Mouse (Mus musculus) spleen, adult 2 months (tissue): ENCODE measurements around the gene Slfn8.

Experiments
- CTCF ChIP-seq: fragments of 200-500 bp; IDR thresholded peaks from 2 replicates; pipeline ENCODE4 v1.5.1; 2011; ENCODE audit warnings: mild to moderate bottlenecking, inconsistent platforms; ENCODE audit not compliant: insufficient read depth, insufficient read length, insufficient replicate concordance; ENCODE audit errors: extremely low read depth
- POLR2A ChIP-seq: fragments of 200-500 bp; IDR thresholded peaks from 2 replicates; pipeline ENCODE4 v1.6.1; 2011; ENCODE audit warnings: low read depth, low read length, inconsistent platforms

DNA sequence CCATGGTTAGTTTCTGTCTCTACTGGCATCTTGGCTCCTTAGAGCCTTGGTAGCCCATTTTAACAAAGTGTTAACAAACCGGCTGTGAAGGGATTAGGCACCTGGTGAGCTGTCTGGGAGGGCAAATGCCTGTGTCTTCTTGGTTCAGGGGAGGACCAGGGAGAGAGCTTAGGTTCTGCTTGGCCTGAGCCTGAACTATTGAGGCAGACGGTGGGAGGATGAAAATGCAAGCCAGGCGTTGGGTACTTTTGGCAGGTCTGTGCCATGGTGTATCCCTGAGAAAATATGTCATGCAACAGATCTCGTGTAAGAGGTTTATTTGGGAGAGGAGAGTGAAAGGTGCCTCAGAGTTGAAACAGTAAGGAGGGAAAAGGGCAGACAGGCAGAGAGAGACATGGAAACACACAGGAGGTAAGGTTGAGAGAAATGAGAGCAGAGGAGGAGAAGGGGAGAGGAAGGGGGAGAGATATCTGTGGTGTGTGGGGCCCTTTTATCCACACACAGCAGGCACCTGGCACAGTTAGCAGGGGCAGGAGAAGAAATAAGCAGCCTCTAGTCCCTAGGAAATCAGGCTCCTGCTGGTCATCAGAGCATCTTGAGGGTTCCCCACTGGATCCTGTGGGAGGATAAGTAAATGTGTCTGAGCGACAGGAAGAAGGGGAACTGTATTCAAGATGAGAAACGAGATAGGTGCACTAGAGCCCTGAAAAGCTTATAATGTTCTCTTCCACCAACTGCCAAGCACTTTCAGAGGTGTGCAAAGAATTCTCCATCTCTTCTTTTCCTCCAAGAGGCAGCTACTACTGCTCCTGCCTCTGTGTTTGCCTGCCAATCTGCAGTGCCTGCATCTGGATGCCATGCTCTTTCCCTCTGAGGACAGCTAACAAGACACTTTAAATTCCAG, 45.1 kb upstream of the Slfn8 start:
- TF ChIP-seq POLR2A (no peak), CTCF (no peak)
